Mouse (Mus musculus) olfactory bulb, adult 2 months (tissue): ENCODE data around the gene Mettl25. TPM values are rescaled to one million over a fixed set of nuclear protein-coding genes. Genes with fewer than 3 reads are reported as not detected.
A peak's percentile ranks its signal among the peaks of the same experiment; 100 is the strongest.

Source experiments
- H3K27ac ChIP-seq: fragments of 200-500 bp; 2 replicates; pipeline ENCODE4 v1.5.1; 2012; ENCODE audit warnings: low read depth, low read length; ENCODE audit not compliant: insufficient read depth
- H3K4me1 ChIP-seq: fragments of 200-500 bp; 2 replicates; pipeline ENCODE4 v1.6.1; 2012; ENCODE audit warnings: low read length; ENCODE audit not compliant: control insufficient read depth, insufficient read depth
- H3K4me3 ChIP-seq: fragments of 200-500 bp; 2 replicates; pipeline ENCODE4 v1.5.1; 2012; ENCODE audit warnings: mild to moderate bottlenecking, low read depth, low read length, moderate library complexity; ENCODE audit not compliant: insufficient read depth
- CTCF ChIP-seq: fragments of 200-500 bp; IDR thresholded peaks from 2 replicates; pipeline ENCODE4 v1.5.1; 2012; ENCODE audit warnings: low read depth, mild to moderate bottlenecking, low read length, moderate library complexity; ENCODE audit not compliant: insufficient read depth
- POLR2A ChIP-seq: fragments of 200-500 bp; IDR thresholded peaks from 2 replicates; pipeline ENCODE4 v1.6.1; 2012; ENCODE audit warnings: mild to moderate bottlenecking, low read depth, low read length, moderate library complexity; ENCODE audit not compliant: insufficient read depth
- WGBS: fragments of 180-500 bp; shearing (Covaris S2); methylation state at CpG from one replicate; pipeline ENCODE4 v1.1.7; 2018; 5-methylcytosine and 5-hydroxymethylcytosine counted together
- polyA plus RNA-seq: library from polyadenylated mRNA; stranded (reverse); fragments of >200 nt; gene quantifications from 2 replicates; pipeline ENCODE4 v1.2.4, GENCODE M21; 2012; ENCODE audit warnings: low replicate concordance; ENCODE audit not compliant: missing spikeins, insufficient read depth, insufficient read length

Gene Mettl25
- not detected in 2 replicates for polyA plus RNA-seq

GRCm38 (mm10) chr10:105840928-105841888, at the start of gene Mettl25, which contains the start of gene Ccdc59:
Gene Mettl25 (minus strand): TSS chr10:105841380.
Gene Ccdc59 (plus strand): TSS chr10:105841067.
- peaks cover 6% of the 10 kb centered on the region for H3K4me1 ChIP-seq
- TF ChIP-seq POLR2A = peak; percentile 77
- TF ChIP-seq CTCF = peak; percentile 60; the same call in 1 of the 2 replicates
- peak within 1 kb of the TSS; percentile 92 for H3K4me3 ChIP-seq
- H3K27ac ChIP-seq = peak within 1 kb of the TSS; percentile 99
- WGBS = under 1% methylated on average over 90 of the region's 90 CpGs

GRCm38 (mm10) chr10:105867312-105867711, 26.1 kb upstream of the Mettl25 start:
- H3K4me1 ChIP-seq = no peaks in the 10 kb centered on the region
- no peak overlapping the region for H3K4me3 ChIP-seq
- no peak overlapping the region for H3K27ac ChIP-seq
- TF ChIP-seq POLR2A (no peak), CTCF (no peak)
- 14% methylated on average over 4 of the region's 4 CpGs for WGBS

GRCm38 (mm10) chr10:105851136-105851535, 10.0 kb upstream of the Mettl25 start:
- Histone ChIP-seq H3K4me3 (no peak overlapping the region), H3K4me1 (no peaks in the 10 kb centered on the region), H3K27ac (no peak overlapping the region)
- TF ChIP-seq CTCF = no peak
- WGBS = 25% methylated on average over 4 of the region's 4 CpGs

- no peak overlapping the region for H3K27ac ChIP-seq
- H3K4me3 ChIP-seq = no peak overlapping the region
- no peaks in the 10 kb centered on the region for H3K4me1 ChIP-seq
- 84% methylated on average over 5 of the region's 5 CpGs for WGBS
- no peak for TF ChIP-seq CTCF
- TF ChIP-seq POLR2A = no peak
These were observed 9.1 kb upstream of the Mettl25 start for GRCm38 (mm10) chr10:105850286-105850685.

- H3K4me3 ChIP-seq = peak overlapping the region; percentile 11; the same call in 1 of the 2 replicates
These were observed 1.4 kb upstream of the Mettl25 start for GRCm38 (mm10) chr10:105842574-105842973.

GRCm38 (mm10) chr10:105834627-105835228, 6.5 kb downstream of the Mettl25 start:
- WGBS = 64% methylated on average over 10 of the region's 10 CpGs
- TF ChIP-seq CTCF = no peak
- no peak for TF ChIP-seq POLR2A
- H3K27ac ChIP-seq = no peak overlapping the region
- H3K4me3 ChIP-seq = no peak overlapping the region
- H3K4me1 ChIP-seq = no peaks in the 10 kb centered on the region

More at GRCm38 (mm10) chr10:105842574-105842973, 1.4 kb upstream of the Mettl25 start:
- Histone ChIP-seq H3K27ac (no peak overlapping the region), H3K4me1 (peaks cover 6% of the 10 kb centered on the region)
- WGBS = 83% methylated on average over 7 of the region's 7 CpGs
- TF ChIP-seq POLR2A = no peak
- TF ChIP-seq CTCF = no peak

- Histone ChIP-seq H3K4me1 (no peaks in the 10 kb centered on the region), H3K4me3 (no peak overlapping the region), H3K27ac (no peak overlapping the region)
- TF ChIP-seq CTCF (no peak), POLR2A (no peak)
- WGBS = 88% methylated on average over 7 of the region's 7 CpGs
These were observed 34.7 kb downstream of the Mettl25 start for GRCm38 (mm10) chr10:105806259-105807010.

- Histone ChIP-seq H3K27ac (no peak overlapping the region), H3K4me3 (no peak overlapping the region), H3K4me1 (no peaks in the 10 kb centered on the region)
- 89% methylated on average over 2 of the region's 2 CpGs for WGBS
- TF ChIP-seq CTCF (no peak), POLR2A (no peak)
These were observed 37.7 kb downstream of the Mettl25 start for GRCm38 (mm10) chr10:105803461-105803860.

- H3K27ac ChIP-seq = no peak overlapping the region
- H3K4me1 ChIP-seq = no peaks in the 10 kb centered on the region
- 72% methylated on average over 6 of the region's 6 CpGs for WGBS
- no peak for TF ChIP-seq CTCF
- no peak for TF ChIP-seq POLR2A
- no peak overlapping the region for H3K4me3 ChIP-seq
These were observed 39.0 kb downstream of the Mettl25 start for GRCm38 (mm10) chr10:105802132-105802531.
